Mouse (Mus musculus) thymus, adult 2 months (tissue): ENCODE data around the gene Cpm. TPM values are rescaled to one million over a fixed set of nuclear protein-coding genes. Genes with fewer than 3 reads are reported as not detected.
"Not testable (repeated sequence)": the region's sequence is repeated elsewhere in the genome, so short reads cannot be mapped to it uniquely, and the experiment has no call there.

ENCODE experiments used
- DNase-seq: peaks from one replicate; pipeline ENCODE4 v3.0.0; 2021
- H3K27ac ChIP-seq: fragments of 200-500 bp; 2 replicates; pipeline ENCODE4 v1.5.1; 2012; ENCODE audit warnings: low read length, control low read depth; ENCODE audit not compliant: control insufficient read depth, insufficient read depth
- H3K27me3 ChIP-seq: fragments of 200-500 bp; 2 replicates; pipeline ENCODE4 v1.6.1; 2012; ENCODE audit warnings: mild to moderate bottlenecking, low read length, moderate library complexity, mixed read lengths; ENCODE audit not compliant: control insufficient read depth, insufficient read depth
- H3K36me3 ChIP-seq: fragments of 200-500 bp; 2 replicates; pipeline ENCODE4 v1.6.1; 2012; ENCODE audit warnings: mild to moderate bottlenecking, low read length, moderate library complexity; ENCODE audit not compliant: control insufficient read depth, insufficient read depth
- H3K4me1 ChIP-seq: fragments of 200-500 bp; replicated peaks from 2 replicates; pipeline ENCODE4 v1.6.1; 2012; ENCODE audit warnings: low read length; ENCODE audit not compliant: control insufficient read depth, insufficient read depth
- H3K4me3 ChIP-seq: fragments of 200-500 bp; 2 replicates; pipeline ENCODE4 v1.5.1; 2012; ENCODE audit warnings: mild to moderate bottlenecking, low read length, control low read depth, moderate library complexity; ENCODE audit not compliant: control insufficient read depth, insufficient read depth
- CTCF ChIP-seq: fragments of 200-500 bp; IDR thresholded peaks from 2 replicates; pipeline ENCODE4 v1.5.1; 2012; ENCODE audit warnings: mild to moderate bottlenecking, control low read depth, low read length, moderate library complexity, borderline replicate concordance; ENCODE audit not compliant: control insufficient read depth, poor library complexity, insufficient read depth; ENCODE audit errors: extremely low read depth
- POLR2A ChIP-seq: fragments of 200-500 bp; IDR thresholded peaks from 2 replicates; pipeline ENCODE4 v1.6.1; 2012; ENCODE audit warnings: mild to moderate bottlenecking, low read length, control low read depth, moderate library complexity; ENCODE audit not compliant: control insufficient read depth, poor library complexity, insufficient read depth; ENCODE audit errors: extremely low read depth
- WGBS: fragments of 180-500 bp; shearing (Covaris S2); methylation state at CpG from one replicate; pipeline ENCODE4 v1.1.7; 2018; 5-methylcytosine and 5-hydroxymethylcytosine counted together
- polyA plus RNA-seq: library from polyadenylated mRNA; depleted of rRNA; stranded (reverse); fragments of >200 nt; gene quantifications from 2 replicates; pipeline ENCODE4 v1.2.3, GENCODE M21; 2012

Gene Cpm
- polyA plus RNA-seq, 1 experiment: 3.2 TPM

DNA sequence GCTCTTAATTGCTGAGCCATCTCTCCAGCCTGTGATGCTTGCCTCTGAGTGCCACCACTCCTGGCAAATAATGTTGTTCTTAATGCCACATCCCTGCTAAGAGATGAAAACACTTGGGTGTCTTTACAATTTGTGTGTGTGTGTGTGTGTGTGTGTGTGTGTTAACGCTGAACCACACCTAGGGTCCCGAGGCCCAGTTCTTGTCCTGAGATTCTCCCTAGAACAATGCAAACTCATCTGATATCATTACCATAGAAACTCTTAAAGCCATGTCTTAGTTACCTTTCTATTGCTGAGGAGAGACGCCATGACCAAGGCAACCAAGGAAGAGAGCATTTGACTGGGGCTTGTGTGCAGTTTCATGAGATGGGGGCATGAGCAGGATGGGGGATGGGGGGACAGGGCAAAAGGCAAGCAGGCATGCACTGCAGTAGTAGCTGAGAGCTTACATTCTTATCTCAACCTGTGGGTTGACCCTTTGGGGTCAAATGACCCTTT, 84.8 kb downstream of the Cpm start:
- H3K27ac ChIP-seq: no peak overlapping the region
- H3K36me3 ChIP-seq: no peaks in the 10 kb centered on the region
- TF ChIP-seq POLR2A: no peak
- H3K4me1 ChIP-seq: no peaks in the 10 kb centered on the region
- no peak for DNase-seq
- H3K27me3 ChIP-seq: no peaks in the 10 kb centered on the region
- 93% methylated on average over 3 of the region's 3 CpGs for WGBS
- H3K4me3 ChIP-seq: no peak overlapping the region

GRCm38 (mm10) chr10:117714928-117715500, 85.7 kb downstream of the Cpm start:
- Histone ChIP-seq H3K36me3 (no peaks in the 10 kb centered on the region), H3K4me3 (no peak overlapping the region), H3K27me3 (no peaks in the 10 kb centered on the region), H3K27ac (no peak overlapping the region), H3K4me1 (no peaks in the 10 kb centered on the region)
- DNase-seq: no peak
- 86% methylated on average over 4 of the region's 4 CpGs for WGBS
- TF ChIP-seq POLR2A (no peak), CTCF (no peak)

- not testable (repeated sequence) for H3K27me3 ChIP-seq, H3K27ac ChIP-seq, H3K4me3 ChIP-seq, DNase-seq, H3K36me3 ChIP-seq, H3K4me1 ChIP-seq
- 98% methylated on average over 1 of the region's 1 CpGs for WGBS
These were observed 86.4 kb downstream of the Cpm start for GRCm38 (mm10) chr10:117715654-117716053.

DNA sequence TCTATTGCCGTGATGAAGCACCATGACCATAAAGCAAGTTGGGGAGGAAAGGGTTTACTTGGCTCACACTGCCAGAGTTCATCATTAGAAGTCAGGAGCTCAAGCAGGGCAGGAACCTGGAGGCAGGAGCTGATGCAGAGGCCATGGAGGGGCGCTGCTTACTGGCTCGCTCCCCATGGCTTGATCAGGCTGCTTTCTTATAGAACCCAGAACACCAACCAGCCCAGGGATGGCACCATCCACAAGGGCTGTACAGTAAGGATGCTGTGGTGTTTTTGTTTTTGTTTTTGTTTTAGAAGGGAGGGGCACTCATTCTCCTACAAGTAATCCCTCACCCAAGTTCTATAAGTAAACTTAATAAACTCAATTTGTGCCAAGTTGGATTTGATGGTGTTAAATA, 87.4 kb downstream of the Cpm start:
- no peak for DNase-seq
- TF ChIP-seq POLR2A: no peak
- no peak for TF ChIP-seq CTCF
- Histone ChIP-seq H3K27me3 (no peaks in the 10 kb centered on the region), H3K36me3 (no peaks in the 10 kb centered on the region), H3K4me3 (no peak overlapping the region), H3K4me1 (no peaks in the 10 kb centered on the region), H3K27ac (no peak overlapping the region)
- 97% methylated on average over 3 of the region's 3 CpGs for WGBS

DNA sequence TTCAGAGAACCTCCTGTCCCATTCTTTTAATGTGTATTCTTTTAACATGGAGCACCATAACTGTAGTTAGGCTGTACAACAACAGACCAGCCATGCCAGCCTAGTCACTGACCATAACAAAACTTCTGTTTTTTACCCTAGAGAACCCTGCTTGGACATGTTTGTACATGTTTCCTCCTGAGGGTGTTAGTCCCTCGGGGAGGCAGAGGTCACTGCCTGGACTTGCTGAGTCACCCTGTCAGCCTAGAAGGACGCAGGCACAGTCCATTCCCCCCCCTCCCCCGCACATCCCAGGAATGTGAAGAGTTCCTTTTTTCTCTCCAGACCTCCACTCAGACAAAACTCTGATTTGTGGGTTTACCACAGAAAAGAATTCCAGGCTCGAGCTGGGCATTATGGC, 88.3 kb downstream of the Cpm start:
- Histone ChIP-seq H3K4me3 (no peak overlapping the region), H3K27ac (no peak overlapping the region), H3K27me3 (no peaks in the 10 kb centered on the region), H3K36me3 (no peaks in the 10 kb centered on the region), H3K4me1 (no peaks in the 10 kb centered on the region)
- 30% methylated on average over 4 of the region's 4 CpGs for WGBS
- no peak for TF ChIP-seq POLR2A
- TF ChIP-seq CTCF: no peak
- DNase-seq: no peak

DNA sequence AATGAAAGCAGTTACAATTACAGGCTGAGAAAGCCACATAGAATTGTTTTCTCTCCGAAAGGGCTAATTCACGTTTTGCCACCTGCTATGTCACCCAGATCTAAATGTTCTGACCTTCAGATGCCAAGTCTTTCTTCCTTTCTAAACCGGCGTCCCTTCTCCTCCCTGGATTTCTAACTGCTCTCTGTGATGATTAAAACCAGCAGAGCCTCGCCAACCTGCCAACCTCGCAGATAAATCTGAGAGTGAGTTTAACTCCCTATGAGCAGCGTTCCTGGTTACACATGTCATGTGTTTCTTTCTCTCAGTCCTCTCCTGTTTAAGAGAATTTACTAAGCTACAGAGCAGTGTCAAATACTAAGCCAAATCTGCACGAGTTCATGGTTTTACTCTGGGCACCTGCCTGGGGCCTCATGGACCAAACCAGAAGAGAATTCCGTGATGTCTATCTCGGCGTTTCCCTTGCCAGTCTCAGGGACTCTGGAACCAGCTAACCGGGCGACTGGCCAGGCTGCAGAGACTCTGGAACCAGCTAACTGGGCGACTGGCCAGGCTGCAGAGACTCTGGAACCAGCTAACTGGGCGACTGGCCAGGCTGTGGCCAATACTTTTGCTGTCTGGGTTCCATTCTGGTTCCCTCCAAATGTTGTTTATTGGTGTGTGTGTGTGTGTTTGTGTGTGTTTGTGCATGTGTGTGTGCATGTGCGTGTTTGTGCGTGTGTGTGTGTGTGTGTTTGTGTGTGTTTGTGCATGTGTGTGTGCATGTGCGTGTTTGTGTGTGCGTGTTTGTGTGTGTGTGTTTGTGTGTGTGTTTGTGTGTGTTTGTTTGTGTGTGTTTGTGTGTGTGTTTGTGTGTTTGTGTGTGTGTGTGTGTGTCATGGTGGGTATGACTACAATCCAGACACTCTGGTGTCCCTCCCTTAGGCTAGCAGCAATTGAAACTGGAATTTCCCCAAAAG, 89.1 kb downstream of the Cpm start:
- 89% methylated on average over 19 of the region's 19 CpGs for WGBS
- no peak for DNase-seq

GRCm38 (mm10) chr10:117724136-117724718, 94.9 kb downstream of the Cpm start:
- H3K27me3 ChIP-seq: no peaks in the 10 kb centered on the region
- H3K36me3 ChIP-seq: no peaks in the 10 kb centered on the region
- TF ChIP-seq POLR2A (no peak), CTCF (no peak)
- WGBS: 87% methylated on average over 5 of the region's 5 CpGs
- no peaks in the 10 kb centered on the region for H3K4me1 ChIP-seq
- no peak overlapping the region for H3K27ac ChIP-seq
- DNase-seq: no peak
- H3K4me3 ChIP-seq: no peak overlapping the region

More for the DNA sequence above, 89.1 kb downstream of the Cpm start:
- TF ChIP-seq POLR2A (no peak), CTCF (no peak)
- no peaks in the 10 kb centered on the region for H3K4me1 ChIP-seq
- no peaks in the 10 kb centered on the region for H3K27me3 ChIP-seq
- H3K36me3 ChIP-seq: no peaks in the 10 kb centered on the region
- no peak overlapping the region for H3K27ac ChIP-seq
- H3K4me3 ChIP-seq: no peak overlapping the region
